Mouse (Mus musculus): ENCODE data around the gene Ddx5. TPM values are rescaled to one million over a fixed set of nuclear protein-coding genes. Genes with fewer than 3 reads are reported as not detected.

Gene Ddx5
- polyA plus RNA-seq, 1 experiment from 2014 or later: 501 TPM

GRCm38 (mm10) chr11:106739116-106739515 is 49.9 kb downstream of the Ddx5 start:
- Histone ChIP-seq H3K27me3 (ENCODE audit: control insufficient read depth, insufficient read depth, low read length) (no peaks in the 10 kb centered on the region), H3K4me1 (ENCODE audit: control insufficient read depth, insufficient read depth, low read length) (0 out of 2 replicates have a peak, but pooled peaks cover 3% of the 10 kb centered on the region), H3K4me3 (ENCODE audit: low read depth, low read length) (no peak overlapping the region), H3K27ac (replicated peaks; ENCODE audit: low read depth, low read length) (no peak overlapping the region), H3K4me2 (ENCODE audit: low read depth, severe bottlenecking) (no peak overlapping the region), H3K9me3 (ENCODE audit: control insufficient read depth, low read length) (no peaks in the 10 kb centered on the region), H3K9ac (ENCODE audit: low read length) (no peak overlapping the region), H3K36me3 (ENCODE audit: control insufficient read depth, insufficient read depth, low read length) (no peaks in the 10 kb centered on the region)
- ATAC-seq (ENCODE audit: insufficient number of reproducible peaks, low FRiP score, low TSS enrichment, low read depth): no peak
- 96% methylated on average over 2 of the region's 2 CpGs for WGBS
- no peak for DNase-seq (ENCODE audit: low spot score)

GRCm38 (mm10) chr11:106737178-106737621 is 51.8 kb downstream of the Ddx5 start:
- no peaks in the 10 kb centered on the region for H3K9me3 ChIP-seq (ENCODE audit: control insufficient read depth, low read length)
- no peak overlapping the region for H3K4me2 ChIP-seq (ENCODE audit: low read depth, severe bottlenecking)
- H3K4me3 ChIP-seq (ENCODE audit: low read depth, low read length): no peak overlapping the region
- no peaks in the 10 kb centered on the region for H3K27me3 ChIP-seq (ENCODE audit: control insufficient read depth, insufficient read depth, low read length)
- H3K4me1 ChIP-seq (ENCODE audit: control insufficient read depth, insufficient read depth, low read length): 0 out of 2 replicates have a peak, but pooled peaks cover 3% of the 10 kb centered on the region
- whole genome bisulfite sequencing: 28% methylated on average over 12 of the region's 12 CpGs
- DNase-seq (ENCODE audit: low spot score) (no peak), ATAC-seq (ENCODE audit: insufficient number of reproducible peaks, low FRiP score, low TSS enrichment, low read depth) (no peak)
- H3K36me3 ChIP-seq (ENCODE audit: control insufficient read depth, insufficient read depth, low read length): no peaks in the 10 kb centered on the region
- no peak overlapping the region for H3K27ac ChIP-seq (replicated peaks; ENCODE audit: low read depth, low read length)
- peak overlapping the region; percentile 24; the same call in 1 of the 2 replicates for H3K9ac ChIP-seq (ENCODE audit: low read length)

GRCm38 (mm10) chr11:106736614-106737013 is 52.4 kb downstream of the Ddx5 start:
- H3K4me3 ChIP-seq (ENCODE audit: low read depth, low read length): no peak overlapping the region
- 0 out of 2 replicates have a peak, but pooled peaks cover 3% of the 10 kb centered on the region for H3K4me1 ChIP-seq (ENCODE audit: control insufficient read depth, insufficient read depth, low read length)
- no peaks in the 10 kb centered on the region for H3K27me3 ChIP-seq (ENCODE audit: control insufficient read depth, insufficient read depth, low read length)
- no peak overlapping the region for H3K4me2 ChIP-seq (ENCODE audit: low read depth, severe bottlenecking)
- no peak for ATAC-seq (ENCODE audit: insufficient number of reproducible peaks, low FRiP score, low TSS enrichment, low read depth)
- H3K36me3 ChIP-seq (ENCODE audit: control insufficient read depth, insufficient read depth, low read length): no peaks in the 10 kb centered on the region
- DNase-seq (ENCODE audit: low spot score): no peak
- H3K27ac ChIP-seq (replicated peaks; ENCODE audit: low read depth, low read length): 0 out of 2 replicates have a peak overlapping the region, but pooled peaks have one; percentile 21
- WGBS: 83% methylated on average over 3 of the region's 3 CpGs
- H3K9ac ChIP-seq (ENCODE audit: low read length): peak overlapping the region; percentile 30; the same call in 1 of the 2 replicates
- H3K9me3 ChIP-seq (ENCODE audit: control insufficient read depth, low read length): no peaks in the 10 kb centered on the region

DNA sequence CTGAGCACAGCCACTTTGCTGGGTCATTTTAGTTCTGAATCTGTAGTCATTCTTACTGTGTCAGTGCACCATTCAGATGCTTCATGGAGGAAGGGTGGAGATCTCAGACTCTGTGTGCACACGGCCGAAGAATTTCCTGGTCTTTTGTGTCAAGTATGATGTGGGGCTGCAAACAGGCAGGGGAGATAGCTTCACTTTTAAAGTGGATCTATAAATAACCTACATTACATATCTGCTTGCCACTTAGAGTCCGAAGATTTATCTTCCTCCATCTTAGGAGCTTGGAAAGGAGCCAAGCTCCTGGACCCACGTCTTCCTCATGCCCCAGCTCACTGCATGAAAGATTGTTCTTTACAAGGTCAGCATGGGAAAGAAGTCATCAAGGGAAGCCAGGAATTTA is 58.3 kb downstream of the Ddx5 start:
- Histone ChIP-seq H3K4me1 (ENCODE audit: control insufficient read depth, insufficient read depth, low read length) (peaks cover 3% of the 10 kb centered on the region; the same call in 1 of the 2 replicates), H3K27me3 (ENCODE audit: control insufficient read depth, insufficient read depth, low read length) (no peaks in the 10 kb centered on the region), H3K27ac (replicated peaks; ENCODE audit: low read depth, low read length) (no peak overlapping the region), H3K4me2 (ENCODE audit: low read depth, severe bottlenecking) (no peak overlapping the region), H3K9me3 (ENCODE audit: control insufficient read depth, low read length) (no peaks in the 10 kb centered on the region), H3K9ac (ENCODE audit: low read length) (no peak overlapping the region), H3K36me3 (ENCODE audit: control insufficient read depth, insufficient read depth, low read length) (no peaks in the 10 kb centered on the region), H3K4me3 (ENCODE audit: low read depth, low read length) (no peak overlapping the region)
- DNase-seq (ENCODE audit: low spot score) (no peak), ATAC-seq (ENCODE audit: insufficient number of reproducible peaks, low FRiP score, low TSS enrichment, low read depth) (no peak)
- WGBS: 84% methylated on average over 4 of the region's 4 CpGs

Small RNA genes within 50 kb of the gene (microRNA-seq; reads per million reads assigned to microRNA genes)
- gene Gm25994: not detected
- 9.5 reads per million, percentile 19 among the genes with 10 or more reads in this experiment for gene Mir3064

Other genes starting within 250 kb of the Ddx5 start
- 7.6 and 8.0 TPM in 2 replicates for gene Tex2, start 175.8 kb downstream of the Ddx5 start, polyA plus RNA-seq (2014; fragmentation: Nextera tagmentation; extraction: Ambion mirVana)
- 24.8 and 26.0 TPM in 2 replicates for gene Pecam1, start 38.6 kb downstream of the Ddx5 start, polyA plus RNA-seq (2014; fragmentation: Nextera tagmentation; extraction: Ambion mirVana)
- 0.89 and 1.4 TPM in 2 replicates for gene Milr1, start 38.0 kb downstream of the Ddx5 start, polyA plus RNA-seq (2014; fragmentation: Nextera tagmentation; extraction: Ambion mirVana)
- 11.3 and 11.4 TPM in 2 replicates for gene Polg2, start 9.6 kb downstream of the Ddx5 start, polyA plus RNA-seq (2014; fragmentation: Nextera tagmentation; extraction: Ambion mirVana)
- 22.5 and 24.5 TPM in 2 replicates for gene Cep95, start 67 bp upstream of the Ddx5 start, polyA plus RNA-seq (2014; fragmentation: Nextera tagmentation; extraction: Ambion mirVana)
- 21.2 and 22.5 TPM in 2 replicates for gene Smurf2, start 131.5 kb upstream of the Ddx5 start, polyA plus RNA-seq (2014; fragmentation: Nextera tagmentation; extraction: Ambion mirVana)
- gene Kpna2, start 210.4 kb upstream of the Ddx5 start, polyA plus RNA-seq (2014; fragmentation: Nextera tagmentation; extraction: Ambion mirVana): 624 and 640 TPM in 2 replicates
- gene 1810010H24Rik, start 236.5 kb upstream of the Ddx5 start, polyA plus RNA-seq (2014; fragmentation: Nextera tagmentation; extraction: Ambion mirVana): 1.5 TPM in 2 replicates

Data from limb, embryonic 11.5 days (tissue).